Mouse (Mus musculus) adrenal gland, adult 8-10 months (tissue): Measurements from ENCODE around the gene Nans. TPM values are rescaled to one million over a fixed set of nuclear protein-coding genes. Genes with fewer than 3 reads are reported as not detected.
A peak's percentile ranks its signal among the peaks of the same experiment; 100 is the strongest.

Source experiments
- DNase-seq: peaks from one replicate; pipeline ENCODE4 v3.0.0; 2022
- total RNA-seq, 4 experiments: library from RNA; stranded (reverse); gene quantifications; 2 replicates each; pipeline ENCODE4 v1.2.4; 2022

Nans gene
- total RNA-seq: 10 to 100 TPM; 35.0 to 43.4 (median 38.6) TPM

GRCm38 (mm10) chr4:46489028-46489925 is at the start of gene Nans:
Gene Nans (plus strand): TSS chr4:46489248.
- DNase-seq: peak; percentile 92

- no peak for DNase-seq
Observed at GRCm38 (mm10) chr4:46442501-46442900, 46.5 kb upstream of the Nans start.

DNA sequence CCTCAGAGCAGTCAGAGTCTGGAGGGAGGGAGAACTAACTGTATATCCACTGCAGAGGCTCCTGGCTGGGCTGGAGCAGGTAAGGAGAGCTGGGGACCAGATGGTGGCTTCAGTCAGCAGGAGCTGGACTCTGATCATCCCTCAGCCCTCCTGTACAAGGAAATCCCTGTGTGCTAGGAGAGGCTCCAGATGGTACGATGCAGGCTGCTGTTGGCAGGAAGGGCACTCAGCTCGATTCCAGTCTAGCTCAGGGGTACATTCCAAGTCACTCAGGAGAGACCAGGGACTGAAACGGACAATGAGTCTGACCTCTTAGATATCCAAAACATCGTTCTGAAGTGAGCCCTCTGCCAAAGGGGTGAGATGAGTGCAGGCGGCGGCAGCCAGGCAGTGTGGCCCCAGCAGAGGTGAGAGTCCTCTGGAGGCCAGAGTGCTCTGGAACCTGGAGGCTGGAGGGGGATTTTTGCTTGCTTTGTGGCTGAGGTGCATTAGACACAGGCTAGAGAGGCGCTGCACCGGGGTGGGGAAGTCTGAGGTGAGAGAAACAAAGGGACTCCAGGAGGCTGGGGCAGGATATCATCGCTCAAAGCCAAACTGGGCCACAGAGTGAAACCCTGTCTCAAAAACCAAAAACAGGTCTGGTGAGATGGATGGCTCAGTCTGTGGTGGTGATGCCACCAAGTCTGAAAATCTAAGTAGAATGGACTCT is 43.7 kb upstream of the Nans start:
- DNase-seq: no peak

GRCm38 (mm10) chr4:46447461-46447860 is 41.6 kb upstream of the Nans start:
- no peak for DNase-seq

- DNase-seq: no peak
Observed at GRCm38 (mm10) chr4:46448886-46449285, 40.2 kb upstream of the Nans start.

- no peak for DNase-seq
Observed at GRCm38 (mm10) chr4:46450020-46450518, 39.0 kb upstream of the Nans start.

GRCm38 (mm10) chr4:46450519-46451131 is 38.4 kb upstream of the Nans start, which contains the start of gene Anp32b:
Gene Anp32b (plus strand): TSS chr4:46450902.
- DNase-seq: peak; percentile 84

GRCm38 (mm10) chr4:46451240-46451757 is 37.7 kb upstream of the Nans start:
- peak; percentile 69 for DNase-seq

GRCm38 (mm10) chr4:46451758-46452480 is 37.1 kb upstream of the Nans start:
- DNase-seq: peak; percentile 53

DNA sequence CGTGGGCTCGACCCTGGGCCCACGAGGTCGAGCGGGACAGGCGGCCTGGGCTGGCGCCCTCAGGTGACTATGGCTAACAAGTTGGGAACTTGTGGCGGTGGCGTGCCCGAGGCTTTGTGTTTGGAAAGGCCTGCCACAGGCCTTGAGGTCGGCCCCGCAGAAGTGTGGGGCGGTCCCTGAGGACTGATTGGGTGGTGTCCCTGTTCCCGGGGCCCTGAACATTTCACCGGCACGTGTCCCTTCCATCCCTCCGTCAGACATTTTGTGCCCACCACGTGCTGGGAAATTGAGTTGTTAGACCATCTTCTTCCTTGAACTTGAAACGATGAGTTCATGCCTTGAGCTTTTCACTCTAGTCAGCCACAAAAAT is 36.6 kb upstream of the Nans start:
- DNase-seq: peak; percentile 66

GRCm38 (mm10) chr4:46452855-46453719 is 36.0 kb upstream of the Nans start:
- no peak for DNase-seq

- DNase-seq: no peak
Observed at GRCm38 (mm10) chr4:46454097-46454864, 34.8 kb upstream of the Nans start.

DNA sequence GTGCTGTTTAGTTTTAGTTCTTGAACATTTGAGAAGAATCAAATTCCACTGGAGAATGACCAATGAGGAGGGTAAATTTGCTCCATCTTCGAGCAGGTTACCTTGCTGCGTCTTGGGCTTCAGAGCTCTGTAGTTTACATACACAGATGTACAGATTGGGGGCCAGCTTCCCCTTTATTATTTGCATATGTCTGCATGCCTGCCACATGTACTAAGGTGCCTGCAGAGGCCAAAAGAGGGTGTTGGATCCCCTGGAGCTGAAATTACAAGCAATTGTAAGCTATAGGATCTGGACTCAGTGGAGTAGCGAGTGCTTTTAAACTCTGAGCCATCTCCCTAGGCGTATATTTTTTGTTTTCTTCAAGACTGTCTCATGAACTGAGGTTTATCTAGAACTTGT is 32.3 kb upstream of the Nans start:
- no peak for DNase-seq

DNA sequence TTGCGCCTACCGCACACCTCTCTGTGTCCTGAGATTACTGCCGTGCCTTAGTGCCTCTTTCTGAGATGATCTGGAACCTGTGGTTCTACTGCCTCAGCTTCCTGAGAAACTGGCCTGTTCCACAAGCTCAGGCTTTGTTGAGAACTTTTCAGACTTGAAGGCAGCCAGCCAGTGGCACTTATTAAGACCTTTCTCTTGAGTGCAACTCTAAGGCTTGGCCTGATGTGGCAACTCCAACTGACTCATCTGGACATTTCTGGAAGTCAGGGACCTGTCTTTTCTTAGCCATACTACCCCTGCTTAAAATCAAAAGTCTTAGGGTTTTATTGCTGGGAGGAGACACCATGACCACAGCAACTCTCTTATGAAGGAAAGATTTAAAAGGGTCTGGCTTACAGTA is 31.9 kb upstream of the Nans start:
- DNase-seq: no peak

GRCm38 (mm10) chr4:46458411-46458810 is 30.6 kb upstream of the Nans start:
- DNase-seq: no peak

- no peak for DNase-seq
Observed at GRCm38 (mm10) chr4:46463130-46463830, 25.8 kb upstream of the Nans start.

DNA sequence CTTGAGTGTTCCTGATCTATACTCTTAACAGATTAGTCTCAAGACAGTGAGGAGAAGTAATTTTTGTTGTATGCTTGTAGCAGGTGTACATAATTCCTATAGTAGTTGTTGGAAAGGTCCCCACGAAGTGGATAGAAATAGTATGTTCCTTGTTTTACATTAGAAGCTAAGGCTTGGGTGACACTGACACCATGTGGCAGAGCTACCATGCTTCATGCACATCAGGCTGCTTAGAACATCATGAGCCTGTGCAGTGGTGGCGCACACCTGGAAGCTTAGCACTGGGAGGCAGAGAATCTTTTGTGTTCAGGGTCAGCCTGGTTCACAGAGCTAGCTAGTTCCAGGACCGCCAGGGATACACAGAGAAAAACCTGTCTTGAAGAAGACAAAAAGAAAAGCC is 23.3 kb upstream of the Nans start:
- no peak for DNase-seq

DNA sequence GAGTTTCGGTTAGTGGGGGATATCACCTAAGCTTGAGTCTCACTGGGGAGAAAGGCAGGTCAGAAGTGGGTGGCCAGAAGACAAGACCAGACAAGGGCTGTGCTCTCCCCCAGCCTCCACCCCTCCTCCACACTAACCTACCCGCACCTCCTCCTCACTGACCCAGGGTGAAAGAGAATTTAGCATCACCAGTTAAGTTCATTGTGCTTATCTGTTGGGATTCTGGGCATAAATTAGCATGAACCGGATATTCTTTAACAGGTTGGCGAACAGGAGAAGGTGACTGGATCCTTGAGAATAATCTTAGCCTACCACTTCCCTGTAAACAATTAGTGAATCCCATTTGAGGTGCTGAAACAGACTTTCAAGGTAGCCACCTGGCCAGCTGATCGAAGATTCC is 13.9 kb upstream of the Nans start:
- DNase-seq: no peak

GRCm38 (mm10) chr4:46479081-46479480 is 10.0 kb upstream of the Nans start:
- no peak for DNase-seq
